Mouse (Mus musculus): Measurements from ENCODE around the gene Ltbr. TPM values are rescaled to one million over a fixed set of nuclear protein-coding genes. Genes with fewer than 3 reads are reported as not detected.
A peak's percentile ranks its signal among the peaks of the same experiment; 100 is the strongest.

Gene Ltbr
- total RNA-seq (2021): 10 to 100 TPM; 28.8 to 31.3 TPM

- intact Hi-C loops (cut with DNase I): loop anchor here (1.0 to 2.0 kb wide), 2 partner anchors 17 to 41 kb away; no protein-coding TSS in a partner anchor
- peak; percentile 88 to 91 for DNase-seq
Observed at GRCm38 (mm10) chr6:125313546-125314230, at the start of gene Ltbr. Ltbr (minus strand) TSS chr6:125313885.

- no peak for DNase-seq
- intact Hi-C loops (cut with DNase I): no loop called here
Observed at GRCm38 (mm10) chr6:125363021-125363420, 49.3 kb upstream of the Ltbr start.

GRCm38 (mm10) chr6:125361467-125362291 is 48.0 kb upstream of the Ltbr start:
- intact Hi-C loops (cut with DNase I): no loop called here
- DNase-seq: no peak

DNA sequence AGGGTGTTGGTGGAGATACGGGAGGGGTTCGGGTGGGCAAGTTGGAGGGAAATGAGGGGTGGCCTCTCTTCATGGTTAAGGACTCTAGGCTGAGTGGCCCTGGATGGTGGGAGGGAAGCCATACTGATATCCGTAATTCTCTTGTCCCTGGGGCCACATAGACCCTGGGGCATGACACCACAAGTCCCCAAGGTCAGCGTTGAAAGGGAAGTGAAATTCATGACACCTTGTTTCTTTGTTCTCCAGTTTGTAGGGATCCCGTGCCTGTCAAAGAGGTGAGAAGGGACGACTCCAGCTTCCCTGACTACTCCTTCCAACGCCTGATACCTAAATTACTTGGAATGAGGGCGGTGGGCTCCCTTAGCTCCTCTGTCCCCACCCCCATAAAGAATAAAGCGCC is 47.2 kb upstream of the Ltbr start:
- no peak for DNase-seq
- intact Hi-C loops (cut with DNase I): no loop called here

GRCm38 (mm10) chr6:125359999-125360398 is 46.3 kb upstream of the Ltbr start:
- intact Hi-C loops (cut with DNase I): loop anchor here (10.0 kb wide), 1 partner anchor 445 kb away; the partner anchor contains the start of gene Lag3
- no peak for DNase-seq

GRCm38 (mm10) chr6:125357334-125357733 is 43.6 kb upstream of the Ltbr start:
- intact Hi-C loops (cut with DNase I): loop anchor here (10.0 kb wide), 1 partner anchor 443 kb away; the partner anchor contains the start of gene Lag3
- no peak for DNase-seq

- intact Hi-C loops (cut with DNase I): loop anchor here (10.0 kb wide), 1 partner anchor 441 kb away; the partner anchor contains the start of gene Lag3
- no peak for DNase-seq
Observed at GRCm38 (mm10) chr6:125356264-125356663, 42.6 kb upstream of the Ltbr start.

DNA sequence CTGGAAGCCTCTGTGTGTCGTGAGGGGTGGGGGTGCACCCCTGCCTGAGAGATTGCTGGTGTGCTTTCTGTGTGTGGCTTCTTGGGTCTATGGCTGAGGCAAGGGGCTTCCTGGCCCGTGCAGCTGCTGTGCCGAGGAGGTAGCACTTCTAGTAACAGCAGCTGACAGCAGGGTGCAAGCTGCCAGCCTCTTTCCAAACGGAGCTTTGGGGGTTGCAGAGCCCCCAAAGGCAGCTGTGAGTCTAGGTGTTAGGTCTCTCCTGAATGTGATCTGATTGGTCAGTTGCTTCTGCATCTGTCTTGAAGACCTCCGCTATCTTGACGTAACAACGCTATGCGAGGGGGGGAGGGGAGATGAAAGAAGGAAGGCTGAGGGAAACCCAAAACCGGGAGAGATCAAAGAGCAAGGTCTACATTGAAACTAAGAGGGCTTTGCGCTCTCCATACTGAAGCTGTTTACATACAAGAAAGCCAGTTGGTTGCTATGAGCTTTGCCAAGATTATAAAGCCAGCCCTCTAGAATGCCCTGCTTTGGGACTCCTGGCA is 41.6 kb upstream of the Ltbr start:
- no peak for DNase-seq
- intact Hi-C loops (cut with DNase I): loop anchor here (10.0 kb wide), 1 partner anchor 440 kb away; the partner anchor contains the start of gene Lag3

DNA sequence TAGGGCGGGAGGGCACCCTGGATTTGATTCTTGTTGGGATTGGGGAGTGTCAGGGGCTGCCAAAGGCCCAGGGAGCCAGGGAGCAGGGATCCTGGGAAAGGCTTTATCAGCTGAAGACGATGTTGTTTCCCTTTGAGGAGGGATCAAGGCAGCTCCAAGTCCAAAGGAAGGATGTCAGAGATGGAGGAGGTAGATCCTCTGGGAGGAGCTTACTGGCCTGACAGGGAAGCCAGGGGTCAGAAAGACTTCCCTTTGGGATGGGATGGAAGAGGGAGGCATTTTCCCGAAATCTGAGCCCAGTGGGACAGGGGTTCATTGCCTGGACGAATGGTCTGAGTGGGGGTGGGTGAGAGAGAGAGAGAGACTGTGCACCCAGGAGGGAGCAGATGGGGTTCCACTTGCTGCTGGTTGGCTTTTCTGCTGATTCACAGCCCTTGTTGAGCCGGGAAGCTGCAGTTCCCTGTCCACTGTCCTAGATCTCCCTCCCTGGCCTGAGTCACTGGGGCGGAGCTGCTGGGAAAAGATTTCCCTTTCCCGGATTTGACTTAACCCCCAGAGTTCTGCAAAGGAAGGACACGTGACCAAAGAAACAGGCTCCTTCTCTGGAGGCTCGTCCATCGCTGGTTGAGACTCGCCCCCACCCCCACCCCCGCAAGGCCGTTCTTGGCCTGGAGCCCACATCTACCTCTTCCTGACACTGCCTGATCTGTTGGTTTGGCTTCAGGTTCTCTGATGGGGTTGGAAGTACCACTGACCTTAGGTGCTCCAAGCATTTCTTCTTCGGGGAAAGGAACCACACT is 40.9 kb upstream of the Ltbr start:
- DNase-seq: peak; percentile 73 to 83
- intact Hi-C loops (cut with DNase I): loop anchor here (1.0 to 10.0 kb wide), 2 partner anchors 41 to 440 kb away; partner anchors contain the start of genes Lag3 and Ltbr

DNA sequence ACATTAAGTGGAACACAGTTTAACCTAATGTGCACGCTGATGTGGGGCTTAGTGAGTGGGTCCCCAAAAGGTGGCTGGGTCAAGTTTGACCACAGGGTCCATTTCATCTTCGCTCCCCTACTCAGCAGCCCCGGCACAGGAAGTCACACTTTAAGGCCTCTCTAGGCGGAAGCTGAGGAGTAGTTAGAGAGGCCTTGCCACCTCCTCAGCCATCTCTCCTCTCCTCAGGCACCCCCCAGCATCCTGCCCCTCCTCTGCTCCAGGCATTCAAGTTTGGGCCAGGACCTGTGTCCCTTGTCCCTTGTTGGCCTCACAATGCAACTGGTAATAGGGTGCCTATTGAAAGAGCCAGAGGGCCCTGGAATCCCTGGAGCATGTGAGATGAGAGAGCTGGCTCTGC is 40.0 kb upstream of the Ltbr start:
- no peak for DNase-seq
- intact Hi-C loops (cut with DNase I): loop anchor here (1.0 to 10.0 kb wide), 2 partner anchors 40 to 439 kb away; partner anchors contain the start of genes Lag3 and Ltbr

DNA sequence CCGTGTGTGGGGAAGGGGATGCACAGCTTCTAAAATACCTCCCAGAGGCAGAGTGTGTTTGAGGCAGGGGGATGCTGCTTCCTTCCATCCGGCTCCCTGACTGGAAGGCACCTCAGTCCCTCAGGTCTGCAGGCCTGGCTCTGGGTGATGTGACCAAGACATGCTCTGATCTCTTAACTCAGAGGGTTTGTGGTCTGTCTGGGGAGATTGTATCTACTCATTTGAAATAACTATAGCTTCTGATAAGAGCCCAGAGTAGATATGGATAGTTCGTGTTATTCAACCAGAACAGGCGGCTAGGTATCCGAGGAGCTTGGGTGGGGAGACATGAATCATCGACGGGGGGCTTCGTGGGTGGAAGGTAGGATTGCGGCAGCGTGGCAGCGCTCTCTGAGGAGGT is 39.5 kb upstream of the Ltbr start:
- intact Hi-C loops (cut with DNase I): loop anchor here (10.0 kb wide), 1 partner anchor 438 kb away; the partner anchor contains the start of gene Lag3
- DNase-seq: no peak

- intact Hi-C loops (cut with DNase I): loop anchor here (10.0 kb wide), 1 partner anchor 438 kb away; the partner anchor contains the start of gene Lag3
- no peak for DNase-seq
Observed at GRCm38 (mm10) chr6:125352811-125353210, 39.1 kb upstream of the Ltbr start.

- intact Hi-C loops (cut with DNase I): loop anchor here (10.0 kb wide), 1 partner anchor 437 kb away; the partner anchor contains the start of gene Lag3
- DNase-seq: no peak
Observed at GRCm38 (mm10) chr6:125352046-125352384, 38.3 kb upstream of the Ltbr start.

GRCm38 (mm10) chr6:125351368-125352045 is 37.8 kb upstream of the Ltbr start:
- intact Hi-C loops (cut with DNase I): loop anchor here (10.0 kb wide), 1 partner anchor 437 kb away; the partner anchor contains the start of gene Lag3
- DNase-seq: peak in 1 of 2 experiments; percentile 59

GRCm38 (mm10) chr6:125350995-125351324 is 37.3 kb upstream of the Ltbr start:
- intact Hi-C loops (cut with DNase I): loop anchor here (10.0 kb wide), 1 partner anchor 436 kb away; the partner anchor contains the start of gene Lag3
- no peak for DNase-seq

GRCm38 (mm10) chr6:125350231-125350994 is 36.7 kb upstream of the Ltbr start:
- peak; percentile 60 to 74 for DNase-seq
- intact Hi-C loops (cut with DNase I): loop anchor here (10.0 kb wide), 1 partner anchor 436 kb away; the partner anchor contains the start of gene Lag3

GRCm38 (mm10) chr6:125349575-125350230 is 36.0 kb upstream of the Ltbr start:
- peak; percentile 71 to 75 for DNase-seq
- intact Hi-C loops (cut with DNase I): loop anchor here (10.0 kb wide), 1 partner anchor 435 kb away; the partner anchor contains the start of gene Lag3

All from heart, postnatal 36 days (tissue).